Mouse (Mus musculus) testis, adult 2 months (tissue): ENCODE measurements at regions not wholly inside any gene's neighbourhood (a gene's known extent, or its start where the extent isn't known, plus 50 kb on each side); places are given as distances from the start of the nearest gene placed in this dataset.

Source experiments
- H3K27ac ChIP-seq: fragments of 200-500 bp; 2 replicates; pipeline ENCODE4 v1.5.1; 2012; ENCODE audit warnings: low read depth, low read length; ENCODE audit not compliant: control insufficient read depth, insufficient read depth
- H3K27me3 ChIP-seq: fragments of 200-500 bp; 2 replicates; pipeline ENCODE4 v1.6.1; 2012; ENCODE audit warnings: mild to moderate bottlenecking, low read length, moderate library complexity; ENCODE audit not compliant: control insufficient read depth, insufficient read depth
- H3K36me3 ChIP-seq: fragments of 200-500 bp; 2 replicates; pipeline ENCODE4 v1.6.1; 2012; ENCODE audit warnings: mild to moderate bottlenecking, low read length; ENCODE audit not compliant: control insufficient read depth, insufficient read depth
- H3K4me1 ChIP-seq: fragments of 200-500 bp; 2 replicates; pipeline ENCODE4 v1.6.1; 2012; ENCODE audit warnings: low read length; ENCODE audit not compliant: control insufficient read depth, insufficient read depth
- H3K4me3 ChIP-seq: fragments of 200-500 bp; 2 replicates; pipeline ENCODE4 v1.5.1; 2012; ENCODE audit warnings: low read depth, mild to moderate bottlenecking, low read length, moderate library complexity, mixed read lengths; ENCODE audit not compliant: control insufficient read depth
- CTCF ChIP-seq: fragments of 200-500 bp; IDR thresholded peaks from 2 replicates; pipeline ENCODE4 v1.5.1; 2012; ENCODE audit warnings: low read depth, mild to moderate bottlenecking, inconsistent platforms, low read length, moderate library complexity; ENCODE audit not compliant: control insufficient read depth, insufficient read depth, insufficient replicate concordance
- POLR2A ChIP-seq: fragments of 200-500 bp; IDR thresholded peaks from 2 replicates; pipeline ENCODE4 v1.6.1; 2012; ENCODE audit warnings: low read depth, mild to moderate bottlenecking, inconsistent platforms, low read length, moderate library complexity; ENCODE audit not compliant: control insufficient read depth

DNA sequence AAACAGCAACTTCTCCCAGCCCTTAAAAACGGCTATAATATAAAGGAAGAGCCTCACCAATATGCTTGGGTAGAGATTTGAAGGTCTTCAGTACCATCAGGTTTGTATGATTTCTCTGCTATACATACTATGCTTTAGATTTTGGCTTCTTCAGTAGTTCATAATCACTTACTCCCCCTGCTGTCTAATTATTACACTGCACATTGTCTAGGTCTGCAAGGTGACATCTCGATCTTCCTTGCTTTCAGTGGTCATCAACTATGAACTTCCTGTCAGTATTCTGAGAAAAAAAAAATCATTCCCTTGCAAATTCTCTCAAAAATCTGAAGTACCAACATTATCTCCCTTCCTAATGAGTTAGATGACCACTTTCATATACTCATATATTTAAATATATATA is 225.4 kb upstream of the Galnt5 start:
- no peak overlapping the region for H3K4me3 ChIP-seq
- no peaks in the 10 kb centered on the region for H3K4me1 ChIP-seq
- no peaks in the 10 kb centered on the region for H3K36me3 ChIP-seq
- TF ChIP-seq CTCF (no peak), POLR2A (no peak)
- no peak overlapping the region for H3K27ac ChIP-seq
- H3K27me3 ChIP-seq: no peaks in the 10 kb centered on the region

GRCm38 (mm10) chr2:57776154-57776553 is 221.5 kb upstream of the Galnt5 start:
- no peaks in the 10 kb centered on the region for H3K27me3 ChIP-seq
- H3K27ac ChIP-seq: no peak overlapping the region
- no peaks in the 10 kb centered on the region for H3K36me3 ChIP-seq
- H3K4me1 ChIP-seq: no peaks in the 10 kb centered on the region
- H3K4me3 ChIP-seq: no peak overlapping the region
- no peak for TF ChIP-seq POLR2A
- TF ChIP-seq CTCF: no peak

DNA sequence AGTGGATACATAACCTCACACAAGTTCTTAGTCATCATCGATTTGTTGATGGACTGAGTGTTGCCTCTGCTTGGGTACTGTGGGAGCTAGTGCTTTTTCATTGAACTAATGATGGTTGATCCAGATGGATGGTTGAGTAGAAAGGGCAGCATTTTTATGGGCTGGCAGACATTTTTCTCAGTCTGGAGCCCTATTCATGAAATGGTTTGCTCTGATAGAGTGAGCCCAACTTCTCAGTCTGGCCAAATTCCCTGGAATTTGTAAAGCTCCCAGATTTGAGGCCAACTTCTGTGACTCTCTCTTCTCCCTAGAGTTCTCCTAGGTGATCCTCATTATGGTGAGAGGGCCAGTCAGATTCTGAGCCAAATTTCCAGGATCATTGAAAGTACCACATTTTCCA is 216.8 kb upstream of the Galnt5 start:
- no peaks in the 10 kb centered on the region for H3K27me3 ChIP-seq
- no peak overlapping the region for H3K4me3 ChIP-seq
- H3K36me3 ChIP-seq: no peaks in the 10 kb centered on the region
- TF ChIP-seq CTCF (no peak), POLR2A (no peak)
- no peaks in the 10 kb centered on the region for H3K4me1 ChIP-seq
- H3K27ac ChIP-seq: no peak overlapping the region

GRCm38 (mm10) chr2:57793519-57794296 is 204.0 kb upstream of the Galnt5 start:
- Histone ChIP-seq H3K27ac (no peak overlapping the region), H3K36me3 (no peaks in the 10 kb centered on the region), H3K4me3 (no peak overlapping the region), H3K27me3 (no peaks in the 10 kb centered on the region), H3K4me1 (no peaks in the 10 kb centered on the region)
- TF ChIP-seq CTCF (no peak), POLR2A (no peak)

GRCm38 (mm10) chr2:57799279-57799678 is 198.4 kb upstream of the Galnt5 start:
- H3K4me1 ChIP-seq: no peaks in the 10 kb centered on the region
- no peak overlapping the region for H3K27ac ChIP-seq
- H3K36me3 ChIP-seq: no peaks in the 10 kb centered on the region
- no peak overlapping the region for H3K4me3 ChIP-seq
- no peaks in the 10 kb centered on the region for H3K27me3 ChIP-seq
- TF ChIP-seq POLR2A (no peak), CTCF (no peak)

DNA sequence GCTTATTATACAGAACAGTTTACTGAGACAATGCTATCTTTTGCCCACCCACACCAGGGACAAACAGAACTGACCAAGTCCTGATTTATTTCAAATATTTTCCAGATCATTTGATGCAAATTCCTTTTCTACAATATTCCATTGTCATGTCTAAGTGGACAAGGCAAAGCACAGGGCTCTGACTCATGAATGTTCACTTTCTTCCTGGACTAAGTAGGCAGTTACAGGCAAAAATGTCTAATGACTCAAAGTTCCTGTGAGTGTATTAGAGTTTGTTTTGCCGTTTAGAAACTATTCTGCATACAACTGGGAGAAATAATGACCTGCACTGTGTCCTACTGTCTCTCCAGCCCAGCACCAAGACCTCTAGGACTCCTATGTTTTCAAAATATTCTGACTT is 189.8 kb upstream of the Galnt5 start:
- Histone ChIP-seq H3K4me1 (no peaks in the 10 kb centered on the region), H3K4me3 (no peak overlapping the region), H3K36me3 (no peaks in the 10 kb centered on the region), H3K27me3 (no peaks in the 10 kb centered on the region), H3K27ac (no peak overlapping the region)
- TF ChIP-seq POLR2A: no peak
- no peak for TF ChIP-seq CTCF

DNA sequence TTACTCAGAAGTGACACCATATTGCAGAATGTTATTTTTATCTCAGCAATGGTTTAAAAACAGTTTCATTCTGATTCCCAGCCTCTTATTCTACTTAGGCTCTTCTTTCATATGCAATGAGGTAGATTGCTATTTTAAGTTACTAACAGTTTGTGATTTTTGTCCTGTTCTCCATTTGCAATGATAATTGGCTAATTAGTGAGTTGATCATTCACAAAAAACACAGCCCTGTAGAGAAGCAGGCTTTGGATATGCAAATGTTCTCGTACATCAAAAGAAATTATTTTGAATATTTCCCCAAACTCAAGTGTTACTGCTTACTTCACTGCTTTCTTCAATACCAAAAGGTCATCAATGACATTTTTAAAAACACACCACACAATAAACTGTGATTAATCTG is 184.7 kb upstream of the Galnt5 start:
- H3K4me1 ChIP-seq: no peaks in the 10 kb centered on the region
- no peak overlapping the region for H3K27ac ChIP-seq
- TF ChIP-seq POLR2A (no peak), CTCF (no peak)
- no peak overlapping the region for H3K4me3 ChIP-seq
- no peaks in the 10 kb centered on the region for H3K27me3 ChIP-seq
- no peaks in the 10 kb centered on the region for H3K36me3 ChIP-seq

DNA sequence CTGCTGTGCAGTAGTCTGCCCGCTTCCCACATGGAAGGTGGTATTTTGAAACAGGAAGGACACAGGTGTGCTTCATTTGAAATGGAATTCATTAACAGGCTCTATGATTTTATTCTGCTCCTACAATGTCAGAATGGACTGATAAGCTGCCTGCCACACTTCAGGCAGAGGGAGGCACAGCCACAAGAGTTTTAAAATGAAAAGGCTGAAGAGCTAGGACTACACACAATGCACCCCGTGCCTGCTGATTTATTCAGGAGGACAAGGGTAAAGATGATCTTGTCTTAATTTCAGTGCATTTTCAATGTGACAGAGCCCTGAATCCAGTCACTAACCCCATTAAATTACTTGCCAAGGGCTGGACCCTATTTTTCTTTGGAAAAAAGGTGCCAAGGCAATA is 177.3 kb upstream of the Galnt5 start:
- Histone ChIP-seq H3K4me3 (no peak overlapping the region), H3K36me3 (no peaks in the 10 kb centered on the region), H3K4me1 (no peaks in the 10 kb centered on the region), H3K27ac (no peak overlapping the region), H3K27me3 (no peaks in the 10 kb centered on the region)
- no peak for TF ChIP-seq POLR2A
- TF ChIP-seq CTCF: no peak
